Mouse (Mus musculus) heart, embryonic 12.5 days (tissue): ENCODE results near the gene Babam1. TPM values are rescaled to one million over a fixed set of nuclear protein-coding genes. Genes with fewer than 3 reads are reported as not detected.

Experiments
- ATAC-seq: fragments of 200-750 bp; cut with Nextera tagmentation; 2 replicates; pipeline ENCODE4 v1.8.0; 2017; ENCODE audit warnings: moderate TSS enrichment, moderate library complexity; ENCODE audit not compliant: insufficient number of reproducible peaks, low FRiP score
- H3K27ac ChIP-seq: fragments of 300-500 bp; sonication (generic); 2 replicates; pipeline ENCODE4 v1.5.1; 2016; ENCODE audit warnings: mild to moderate bottlenecking, moderate library complexity; ENCODE audit not compliant: poor library complexity, severe bottlenecking
- H3K27me3 ChIP-seq: fragments of 300-500 bp; sonication (generic); replicated peaks from 2 replicates; pipeline ENCODE4 v1.6.1; 2016; ENCODE audit warnings: mild to moderate bottlenecking, moderate library complexity
- H3K36me3 ChIP-seq: fragments of 300-500 bp; sonication (generic); 2 replicates; pipeline ENCODE4 v1.6.1; 2016; ENCODE audit warnings: mild to moderate bottlenecking, moderate library complexity
- H3K4me1 ChIP-seq: fragments of 300-500 bp; sonication (generic); replicated peaks from 2 replicates; pipeline ENCODE4 v1.6.1; 2016; ENCODE audit warnings: mild to moderate bottlenecking
- H3K4me2 ChIP-seq: fragments of 300-500 bp; sonication (generic); 2 replicates; pipeline ENCODE4 v1.6.1; 2016; ENCODE audit warnings: mild to moderate bottlenecking, moderate library complexity
- H3K4me3 ChIP-seq: fragments of 300-500 bp; sonication (generic); 2 replicates; pipeline ENCODE4 v1.5.1; 2016; ENCODE audit warnings: mild to moderate bottlenecking
- H3K9ac ChIP-seq: fragments of 300-500 bp; sonication (generic); 2 replicates; pipeline ENCODE4 v1.6.1; 2016; ENCODE audit warnings: mild to moderate bottlenecking, moderate library complexity
- H3K9me3 ChIP-seq: fragments of 300-500 bp; sonication (generic); replicated peaks from 2 replicates; pipeline ENCODE4 v1.6.1; 2016; ENCODE audit warnings: mild to moderate bottlenecking, moderate library complexity
- WGBS: fragments of 180-500 bp; shearing (Covaris S2); methylation state at CpG from one replicate; pipeline ENCODE4 v1.1.7; 2016; 5-methylcytosine and 5-hydroxymethylcytosine counted together
- polyA plus RNA-seq: library from polyadenylated mRNA; unstranded; fragments of >200 nt; fragmentation: Nextera tagmentation; extraction: Ambion mirVana; gene quantifications from 2 replicates; pipeline ENCODE4 v1.2.1, GENCODE M21; 2016

Gene Babam1
- polyA plus RNA-seq, 1 experiment from 2014 or later = 77.6 TPM

DNA sequence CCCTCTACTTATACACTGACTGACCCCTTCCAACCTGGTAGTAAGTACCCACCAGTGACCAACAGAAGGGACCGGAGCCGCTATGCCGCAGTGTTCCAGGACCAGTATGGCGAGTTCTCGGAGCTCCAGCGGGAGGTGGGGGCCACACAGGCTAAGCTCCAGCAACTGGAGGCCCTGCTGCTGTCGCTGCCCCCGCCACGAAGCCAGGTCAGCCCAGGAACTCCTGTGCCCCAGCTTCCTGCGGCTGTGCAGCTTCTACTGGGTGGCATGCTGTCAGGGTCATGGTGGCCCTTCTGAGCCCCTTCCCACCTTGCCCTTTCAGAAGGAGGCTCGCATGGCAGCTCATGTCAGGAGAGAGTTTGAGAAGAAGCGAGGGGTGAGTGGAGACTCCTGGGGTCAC, 24.2 kb upstream of the Babam1 start:
- Histone ChIP-seq H3K27ac (no peak overlapping the region), H3K9me3 (no peaks in the 10 kb centered on the region), H3K27me3 (no peaks in the 10 kb centered on the region), H3K36me3 (peaks cover 53% of the 10 kb centered on the region), H3K4me2 (no peak overlapping the region), H3K4me1 (peaks cover 53% of the 10 kb centered on the region), H3K9ac (no peak overlapping the region), H3K4me3 (no peak overlapping the region)
- ATAC-seq = no peak
- 88% methylated on average over 12 of the region's 12 CpGs for WGBS

DNA sequence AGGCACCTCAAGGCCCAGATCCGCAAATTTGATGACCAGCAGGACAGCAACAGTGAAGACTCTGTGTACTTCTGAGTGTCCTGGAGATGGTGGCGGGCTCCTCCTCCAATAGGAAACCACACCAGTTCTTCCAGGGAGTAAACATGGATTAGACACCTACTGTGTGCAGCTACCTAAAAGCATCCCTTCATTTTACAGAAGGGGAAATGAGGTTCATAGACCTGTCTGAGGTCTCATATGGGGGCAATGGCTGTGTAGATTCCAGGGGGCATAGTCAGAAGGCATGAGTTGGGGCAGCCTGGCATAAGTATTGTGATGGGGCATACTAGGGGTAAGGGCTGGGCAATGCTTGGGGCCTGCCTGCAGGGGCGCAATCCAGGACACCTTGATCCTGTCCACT, 23.7 kb upstream of the Babam1 start:
- Histone ChIP-seq H3K27ac (no peak overlapping the region), H3K9ac (no peak overlapping the region), H3K4me3 (no peak overlapping the region), H3K9me3 (no peaks in the 10 kb centered on the region), H3K4me1 (peaks cover 48% of the 10 kb centered on the region), H3K36me3 (peaks cover 59% of the 10 kb centered on the region), H3K27me3 (no peaks in the 10 kb centered on the region), H3K4me2 (no peak overlapping the region)
- ATAC-seq = no peak
- 87% methylated on average over 3 of the region's 3 CpGs for WGBS

DNA sequence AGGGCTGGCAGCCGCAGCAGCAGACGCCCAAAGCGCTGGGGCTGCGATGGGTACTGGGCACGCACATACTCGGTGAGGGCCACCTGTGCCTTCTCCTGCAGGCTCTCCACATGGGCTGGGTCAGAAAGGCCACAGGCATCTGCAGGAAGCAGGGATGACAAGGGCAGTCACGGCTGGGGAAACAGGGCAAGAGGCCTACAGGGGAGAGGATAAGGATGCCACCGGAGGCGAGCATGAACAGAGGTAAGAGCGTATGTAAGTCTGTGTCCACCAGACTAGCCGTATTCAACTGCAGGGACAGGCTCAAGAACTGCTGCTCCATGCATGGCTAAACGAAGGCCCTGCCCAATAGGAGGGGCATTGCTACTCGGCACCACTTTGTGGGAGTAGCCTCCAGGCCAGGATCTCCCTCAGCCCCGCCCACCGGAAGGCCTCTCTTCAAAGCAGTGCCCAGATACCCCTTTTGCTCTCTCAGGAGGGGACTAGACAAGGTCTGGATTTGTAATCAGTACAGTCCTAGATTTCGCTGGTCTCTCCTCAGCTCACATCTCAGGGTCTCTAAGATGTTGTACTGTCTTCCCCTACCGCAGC, 21.9 kb upstream of the Babam1 start:
- Histone ChIP-seq H3K9ac (no peak overlapping the region), H3K4me3 (no peak overlapping the region), H3K4me1 (peaks cover 53% of the 10 kb centered on the region), H3K27me3 (no peaks in the 10 kb centered on the region), H3K9me3 (no peaks in the 10 kb centered on the region), H3K27ac (no peak overlapping the region), H3K36me3 (peaks cover 59% of the 10 kb centered on the region), H3K4me2 (no peak overlapping the region)
- no peak for ATAC-seq
- WGBS = 76% methylated on average over 17 of the region's 17 CpGs

DNA sequence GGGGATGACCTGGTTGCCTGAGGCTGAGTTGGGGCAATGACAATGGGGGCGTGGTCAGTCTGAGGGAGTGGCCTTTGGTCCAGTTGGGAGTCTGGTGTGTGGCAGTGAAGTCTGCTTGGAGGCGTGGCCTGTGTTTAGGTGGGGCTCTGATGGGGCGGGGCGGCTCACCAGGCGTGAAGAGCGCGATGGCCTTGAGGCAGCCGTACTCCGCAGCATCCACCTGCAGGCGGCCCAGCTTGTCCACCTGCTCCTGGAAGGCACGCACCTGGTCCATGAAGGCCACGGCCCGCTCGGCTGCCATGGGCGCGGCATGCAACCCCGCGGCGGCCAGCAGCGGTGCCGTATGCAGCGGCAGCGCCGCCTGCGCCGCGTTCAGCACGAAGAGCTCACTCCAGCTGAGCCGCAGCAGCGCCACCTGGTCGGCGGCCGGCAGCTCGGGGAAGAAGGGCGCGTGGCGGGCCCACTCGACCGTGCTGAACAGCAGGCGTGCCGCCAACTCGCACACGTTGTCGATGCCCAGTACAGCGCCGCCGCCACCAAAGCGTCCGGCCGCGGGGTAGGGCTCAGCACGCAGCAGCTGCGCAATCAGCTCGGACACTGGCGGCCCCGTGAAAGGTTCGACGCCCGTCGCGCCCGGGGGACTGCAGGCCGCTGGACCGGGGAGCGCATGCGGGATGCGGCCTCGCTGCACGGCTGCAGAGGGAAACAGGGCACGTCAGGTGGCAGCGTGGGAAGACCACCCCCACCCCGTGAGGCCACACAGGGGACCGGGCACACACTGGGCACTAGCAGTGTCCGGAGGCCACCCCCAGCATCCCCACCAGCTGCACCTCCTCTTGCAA, 20.9 kb upstream of the Babam1 start:
- peak; percentile 10; the same call in 1 of the 2 replicates for ATAC-seq
- Histone ChIP-seq H3K9me3 (no peaks in the 10 kb centered on the region), H3K27me3 (no peaks in the 10 kb centered on the region), H3K36me3 (peaks cover 57% of the 10 kb centered on the region), H3K27ac (no peak overlapping the region), H3K4me2 (peak overlapping the region; percentile 65), H3K9ac (peak overlapping the region; percentile 47), H3K4me3 (peak overlapping the region; percentile 29), H3K4me1 (peaks cover 51% of the 10 kb centered on the region)
- WGBS = 13% methylated on average over 74 of the region's 74 CpGs

DNA sequence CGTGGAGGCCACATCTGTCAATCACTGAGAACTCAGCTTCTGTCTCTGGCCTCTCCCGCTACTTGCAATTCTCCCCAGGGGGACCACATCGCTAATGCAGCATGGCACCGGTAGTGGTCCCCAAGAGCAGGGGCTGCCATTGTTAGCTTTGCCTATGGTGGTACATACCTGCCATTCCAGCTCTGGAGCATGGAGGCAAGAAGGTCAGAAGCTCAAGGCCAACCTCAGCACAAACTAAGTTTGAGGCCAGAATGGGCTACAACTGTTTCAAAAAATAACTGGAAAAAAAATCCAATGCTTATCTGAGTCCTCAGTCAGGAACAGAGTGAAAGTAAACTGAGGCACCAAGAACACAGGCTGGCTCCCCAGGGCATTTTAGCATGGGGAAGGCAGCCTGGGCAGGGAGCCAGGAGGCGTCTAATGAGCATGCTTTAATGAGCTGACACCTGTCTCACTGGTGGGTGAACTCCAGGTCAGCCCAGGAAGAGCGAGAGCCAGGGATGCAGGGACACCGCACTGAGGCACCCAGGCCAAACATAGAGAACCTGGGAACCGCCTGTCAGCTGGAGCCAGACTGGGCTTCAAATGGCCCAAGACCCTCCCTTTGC, 20.1 kb upstream of the Babam1 start:
- H3K36me3 ChIP-seq = peaks cover 57% of the 10 kb centered on the region
- no peak overlapping the region for H3K27ac ChIP-seq
- 58% methylated on average over 8 of the region's 8 CpGs for WGBS
- peaks cover 51% of the 10 kb centered on the region for H3K4me1 ChIP-seq
- no peaks in the 10 kb centered on the region for H3K9me3 ChIP-seq
- H3K4me3 ChIP-seq = peak overlapping the region; percentile 29
- no peak for ATAC-seq
- H3K9ac ChIP-seq = peak overlapping the region; percentile 47; the same call in 1 of the 2 replicates
- H3K4me2 ChIP-seq = peak overlapping the region; percentile 65
- no peaks in the 10 kb centered on the region for H3K27me3 ChIP-seq

DNA sequence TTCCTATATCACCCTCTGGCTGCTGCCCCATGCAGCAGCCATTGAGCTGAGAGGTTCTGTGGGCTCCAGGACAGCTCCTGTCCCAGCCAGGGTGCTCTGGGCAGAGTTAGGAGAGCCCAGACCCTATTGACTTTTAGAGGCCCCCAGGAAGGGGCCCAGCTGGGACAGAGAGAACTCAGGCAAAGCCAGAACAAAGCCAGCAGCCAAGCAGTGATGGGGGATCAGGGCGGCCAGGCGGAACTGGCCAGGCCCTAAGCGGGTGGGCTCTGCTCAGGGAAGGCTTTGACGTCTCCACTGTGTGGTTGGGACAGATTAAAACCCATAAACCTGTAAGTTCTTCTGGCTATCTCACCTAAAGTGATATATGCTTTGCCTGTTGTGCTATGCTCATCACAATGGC, 17.7 kb upstream of the Babam1 start:
- WGBS = 80% methylated on average over 4 of the region's 4 CpGs
- H3K9me3 ChIP-seq = no peaks in the 10 kb centered on the region
- H3K27me3 ChIP-seq = no peaks in the 10 kb centered on the region
- H3K4me1 ChIP-seq = peaks cover 66% of the 10 kb centered on the region
- no peak overlapping the region for H3K27ac ChIP-seq
- peak overlapping the region; percentile 95 for H3K4me2 ChIP-seq
- H3K4me3 ChIP-seq = peak overlapping the region; percentile 94
- peaks cover 42% of the 10 kb centered on the region for H3K36me3 ChIP-seq
- no peak for ATAC-seq
- H3K9ac ChIP-seq = peak overlapping the region; percentile 98

DNA sequence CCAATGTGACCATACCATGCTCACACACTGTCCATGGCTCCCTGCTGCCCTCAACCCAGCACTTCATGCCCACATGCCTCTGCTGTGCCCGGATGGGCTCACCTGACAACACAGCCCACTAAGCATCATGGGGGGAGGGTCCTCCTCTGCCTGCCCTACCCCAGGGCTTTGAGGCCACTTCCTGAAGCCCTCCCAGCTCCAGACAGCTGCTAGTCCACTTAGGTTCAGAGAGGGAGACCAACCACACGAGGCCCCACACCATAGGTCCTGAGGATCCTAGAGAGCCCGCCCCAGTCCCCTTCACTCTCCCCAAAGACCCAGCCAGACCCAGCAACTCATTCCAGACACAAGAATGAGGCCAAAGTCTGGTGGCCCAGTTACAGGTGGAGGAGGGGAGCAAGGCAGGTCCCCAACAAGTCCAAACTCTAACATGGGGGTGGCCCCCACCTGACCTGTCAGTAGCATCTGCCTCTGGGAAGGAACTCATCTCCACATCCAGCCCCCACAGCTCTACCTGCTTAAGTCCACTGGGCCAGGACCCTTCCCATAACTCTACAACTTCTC, 17.1 kb upstream of the Babam1 start:
- Histone ChIP-seq H3K27ac (no peak overlapping the region), H3K9ac (peak overlapping the region; percentile 98), H3K4me3 (peak overlapping the region; percentile 94), H3K9me3 (no peaks in the 10 kb centered on the region), H3K27me3 (no peaks in the 10 kb centered on the region), H3K4me2 (peak overlapping the region; percentile 95), H3K4me1 (peaks cover 64% of the 10 kb centered on the region), H3K36me3 (peaks cover 36% of the 10 kb centered on the region)
- no peak for ATAC-seq
- 50% methylated on average over 3 of the region's 3 CpGs for WGBS

DNA sequence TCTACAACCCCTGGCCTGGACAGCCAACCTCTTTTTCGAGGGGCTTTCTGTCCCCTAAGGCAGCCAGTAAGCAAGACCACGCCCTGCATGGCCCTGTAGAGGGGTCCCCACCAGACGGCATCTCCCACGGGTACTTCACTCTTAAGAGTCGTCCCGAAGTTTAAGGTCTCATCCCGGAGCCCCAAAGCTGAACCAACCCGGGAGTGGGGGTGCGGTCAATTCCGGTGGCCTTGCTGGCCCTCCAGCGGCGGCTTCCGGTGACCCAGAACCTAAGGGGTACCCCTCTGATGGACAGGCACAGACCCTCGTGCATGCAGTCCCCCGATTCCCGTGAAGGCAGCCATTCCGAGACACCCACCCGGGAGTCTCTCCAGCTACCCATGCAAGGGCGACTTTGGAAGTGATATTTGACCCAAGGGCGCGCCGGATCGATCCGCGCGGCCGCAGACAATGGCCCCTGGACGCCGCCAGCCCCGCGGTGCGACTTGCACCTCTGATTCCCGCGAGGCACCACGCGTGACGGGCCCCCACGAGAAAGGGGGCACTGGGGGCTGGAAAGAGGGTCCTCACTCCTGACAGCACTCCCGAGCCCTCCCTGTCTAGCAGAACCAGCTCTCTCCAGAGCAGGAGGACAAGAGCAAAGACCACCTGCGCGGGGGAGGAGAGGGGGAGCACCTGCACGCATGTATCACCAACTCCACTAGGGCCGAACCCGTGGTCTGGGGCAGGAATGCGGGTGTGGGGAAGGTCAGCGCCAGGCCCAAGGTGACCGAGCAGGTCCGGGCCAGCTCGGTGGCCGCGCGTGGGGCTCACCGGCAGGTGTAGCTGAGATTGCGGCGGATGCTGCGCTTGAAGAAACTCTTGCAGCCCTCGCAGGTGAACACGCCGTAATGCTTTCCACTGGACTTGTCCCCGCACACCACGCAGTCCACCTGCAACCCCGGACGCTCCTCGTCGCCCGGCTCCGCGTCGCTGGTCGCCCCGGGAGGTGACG, 16.2 kb upstream of the Babam1 start:
- H3K36me3 ChIP-seq = peaks cover 27% of the 10 kb centered on the region
- WGBS = 2% methylated on average over 72 of the region's 72 CpGs
- H3K4me3 ChIP-seq = peak overlapping the region; percentile 94
- no peaks in the 10 kb centered on the region for H3K9me3 ChIP-seq
- peak overlapping the region; percentile 95 for H3K4me2 ChIP-seq
- no peak for ATAC-seq
- peak overlapping the region; percentile 98 for H3K9ac ChIP-seq
- H3K27me3 ChIP-seq = no peaks in the 10 kb centered on the region
- peaks cover 55% of the 10 kb centered on the region for H3K4me1 ChIP-seq
- H3K27ac ChIP-seq = peak overlapping the region; percentile 88; the same call in 1 of the 2 replicates

DNA sequence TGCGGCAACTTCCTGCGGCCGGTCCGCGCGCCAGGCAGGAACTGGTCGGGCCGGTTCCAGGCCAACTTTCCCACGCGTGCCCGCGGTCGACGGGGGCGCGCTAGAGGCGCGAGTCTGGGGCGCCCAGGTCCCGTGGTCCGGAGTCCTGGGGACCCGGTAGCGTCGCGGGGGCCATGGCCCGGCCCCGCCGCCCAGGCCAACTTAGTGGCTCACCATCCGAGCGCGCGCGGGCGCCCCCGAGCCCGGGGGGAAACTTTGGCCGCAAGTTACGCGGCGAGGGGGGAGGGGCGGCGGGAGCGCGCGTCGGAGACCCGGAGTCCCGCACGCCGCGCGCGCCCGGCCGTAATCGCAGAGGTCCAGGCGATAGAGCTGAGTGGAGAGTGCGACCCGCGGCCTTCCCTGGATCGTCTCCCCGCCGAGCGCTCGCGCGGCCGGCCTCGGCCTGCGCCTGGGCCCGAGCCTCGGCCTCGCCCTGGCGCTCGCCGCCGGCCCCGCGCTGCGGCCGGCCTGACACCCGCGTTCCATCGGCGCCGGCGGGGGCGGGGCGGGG, 15.2 kb upstream of the Babam1 start, which contains the start of gene Nr2f6:
Gene Nr2f6, minus strand, starts transcription at position 540 of the 550 bp plus-strand sequence.
- peaks cover 45% of the 10 kb centered on the region for H3K4me1 ChIP-seq
- H3K27me3 ChIP-seq = no peaks in the 10 kb centered on the region
- peak; percentile 41 for ATAC-seq

More for the DNA sequence above, 15.2 kb upstream of the Babam1 start, which contains the start of gene Nr2f6:
- Histone ChIP-seq H3K9ac (peak within 1 kb of the TSS; percentile 98), H3K4me3 (peak within 1 kb of the TSS; percentile 94), H3K36me3 (peaks cover 21% of the 10 kb centered on the region), H3K27ac (peak within 1 kb of the TSS; percentile 88), H3K9me3 (no peaks in the 10 kb centered on the region), H3K4me2 (peak within 1 kb of the TSS; percentile 95)
- 2% methylated on average over 75 of the region's 89 CpGs for WGBS
